Mouse (Mus musculus) hematopoietic multipotent progenitor cell, adult 10-12 weeks (in vitro differentiated cells): ENCODE measurements around the gene Klhdc1. TPM values are rescaled to one million over a fixed set of nuclear protein-coding genes. Genes with fewer than 3 reads are reported as not detected.

ENCODE experiments used
- polyA plus RNA-seq: library from polyadenylated mRNA; stranded (reverse); fragments of >175 nt; gene quantifications from 2 replicates; pipeline ENCODE4 v1.2.3, GENCODE M21; 2012; ENCODE audit warnings: low replicate concordance

Gene Klhdc1
- 24.1 and 25.2 TPM in 2 replicates for polyA plus RNA-seq

DNA sequence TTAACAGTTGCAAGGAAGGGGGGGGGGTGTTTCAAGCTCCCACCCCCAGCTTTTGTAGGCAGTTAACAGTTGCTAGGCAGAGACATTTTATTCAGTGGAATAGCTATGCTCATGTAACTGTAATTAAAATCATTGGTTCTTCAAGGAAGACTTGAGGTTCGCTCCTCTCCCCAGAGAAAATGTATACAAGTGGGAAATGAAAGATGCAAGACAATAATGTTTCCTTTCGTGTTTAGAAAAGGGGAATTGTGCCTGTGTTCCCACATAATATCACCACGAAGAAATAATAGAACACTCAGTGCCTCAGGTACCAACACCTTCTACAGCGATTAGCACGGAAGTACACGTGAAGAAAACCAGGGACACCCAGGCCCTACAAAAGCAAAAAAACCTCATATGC, at the start of gene Klhdc1:
TSS of gene Klhdc1 (plus strand) at position 301 of the 400 bp plus-strand sequence.

GRCm38 (mm10) chr12:69196444-69197377, 44.3 kb upstream of the Klhdc1 start, which contains the start of gene Gm49383:
Gene Gm49383 (minus strand): TSS chr12:69197104.

GRCm38 (mm10) chr12:69198164-69198535, 42.8 kb upstream of the Klhdc1 start, which contains the start of gene Dnaaf2:
Gene Dnaaf2 (minus strand): TSS chr12:69198429.

DNA sequence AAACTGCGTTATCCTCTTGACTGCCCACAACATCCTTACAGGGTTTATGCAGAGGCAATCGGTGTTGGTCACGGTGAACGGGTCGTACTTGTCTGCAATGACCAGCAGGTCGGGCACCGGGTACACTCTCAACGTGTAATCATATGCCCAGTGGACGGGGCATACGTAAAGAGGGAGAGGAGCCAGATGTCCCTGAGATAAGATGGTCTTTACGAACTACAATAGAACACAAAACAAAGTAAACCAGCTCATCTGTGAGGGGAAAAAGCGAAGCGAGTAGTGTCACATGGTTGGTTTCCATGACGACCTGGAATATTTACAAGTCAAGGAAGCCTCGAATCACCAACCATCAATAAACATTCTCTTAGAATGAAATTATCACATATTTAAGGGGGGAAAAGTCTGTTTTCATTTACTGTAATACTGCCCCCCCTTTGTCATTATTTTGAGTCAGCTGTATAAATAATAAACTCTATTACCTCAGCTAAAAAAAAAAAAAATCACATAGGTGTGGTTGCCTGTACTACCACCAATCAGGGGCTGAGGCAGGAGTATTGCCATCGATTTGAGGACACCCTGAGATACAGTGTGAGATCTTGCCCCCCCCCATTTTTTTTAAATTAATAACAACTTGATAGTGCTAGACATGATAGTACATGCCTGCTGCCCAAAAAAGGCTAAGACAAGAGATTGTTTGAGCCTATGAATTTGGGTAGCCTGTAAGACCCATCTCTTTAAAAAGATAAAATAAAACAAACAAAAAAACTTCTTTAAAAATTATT, 36.7 kb upstream of the Klhdc1 start, which contains the start of gene Gm49384:
TSS of gene Gm49384 (minus strand) at position 216 of the 782 bp plus-strand sequence.

DNA sequence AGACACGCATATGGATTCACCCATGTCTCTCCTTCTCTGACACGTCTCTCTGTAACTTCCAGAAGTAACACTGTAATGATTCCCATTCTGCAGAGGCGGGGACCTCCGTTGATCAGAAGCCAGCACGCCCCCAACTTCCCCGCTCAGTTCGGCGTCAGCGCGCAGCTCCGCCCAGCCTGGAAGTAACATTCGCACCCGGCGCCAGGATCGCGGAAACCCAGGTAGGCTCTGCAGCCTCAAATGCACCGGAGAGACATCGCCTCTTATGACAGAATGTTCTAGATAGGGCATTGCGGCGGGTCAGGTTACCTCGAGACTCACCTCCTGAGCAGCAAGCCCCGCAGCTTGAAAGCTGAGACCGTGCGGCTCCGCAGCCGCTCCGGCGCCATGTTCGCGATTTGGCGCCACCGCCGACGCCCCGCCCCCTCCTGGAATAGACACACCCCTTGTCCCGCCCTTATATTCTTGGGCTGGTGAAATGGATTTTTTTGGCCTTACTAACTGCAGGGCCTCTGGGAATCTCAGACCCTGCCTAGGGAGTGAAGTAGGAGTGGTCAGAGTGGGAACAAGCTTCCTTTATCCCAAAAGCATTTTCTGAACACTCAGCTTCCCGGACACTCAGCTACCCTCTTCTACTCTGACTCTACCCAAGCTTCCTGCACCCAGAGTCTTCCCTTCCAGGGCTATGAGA, 13.1 kb upstream of the Klhdc1 start, which contains the start of gene Pole2:
TSS of gene Pole2 (minus strand) at position 420 of the 691 bp plus-strand sequence.

DNA sequence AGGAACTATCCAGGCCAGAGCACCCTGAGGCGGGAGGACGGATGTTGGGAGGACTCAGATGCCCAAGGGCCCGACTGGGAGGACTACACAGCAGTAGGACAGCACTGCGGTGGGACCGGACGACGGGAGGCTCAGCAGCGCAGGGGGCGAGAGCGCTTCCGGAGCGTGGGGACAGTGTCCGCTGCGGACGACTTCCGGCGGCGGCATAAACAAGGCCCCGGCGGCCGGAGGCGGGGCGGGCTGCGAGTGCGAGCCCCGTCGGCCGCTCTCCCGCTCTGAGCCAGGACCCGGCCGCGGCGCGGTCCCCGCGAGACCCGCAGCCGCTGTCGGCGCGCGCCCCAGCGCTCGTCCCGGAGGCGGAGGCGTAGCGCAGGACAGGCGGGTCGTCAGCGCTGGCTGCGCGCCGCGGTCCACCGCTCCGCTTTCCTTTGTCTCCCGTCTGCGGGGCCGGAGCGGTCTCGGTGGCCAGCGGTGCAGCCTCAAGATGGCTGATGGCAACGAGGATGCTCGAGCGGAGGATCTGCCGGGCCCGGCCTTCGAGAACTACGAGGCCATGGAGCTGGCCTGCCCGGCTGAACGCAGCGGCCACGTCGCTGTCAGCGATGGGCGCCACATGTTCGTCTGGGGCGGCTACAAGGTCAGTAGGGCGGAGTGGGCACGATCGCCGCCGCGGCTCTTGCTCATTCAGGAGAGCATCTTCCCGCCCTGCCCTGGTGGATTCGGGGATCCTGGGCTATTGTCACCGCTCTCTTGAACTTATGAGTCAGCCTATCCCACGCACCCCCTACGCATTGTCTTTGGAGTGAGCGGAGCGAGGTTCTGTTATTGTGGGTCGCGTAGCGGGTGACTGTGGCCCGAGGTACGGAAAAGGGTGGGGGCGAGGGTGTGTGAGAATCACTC, 55.8 kb downstream of the Klhdc1 start, which contains the start of gene Klhdc2:
TSS of gene Klhdc2 (plus strand) at position 171 of the 900 bp plus-strand sequence.

Other genes starting within 250 kb of the Klhdc1 start
- 204 and 4,522 TPM in 2 replicates for gene Rps29, start 82.0 kb upstream of the Klhdc1 start, polyA plus RNA-seq
- gene Lrr1, start 72.4 kb upstream of the Klhdc1 start, polyA plus RNA-seq, result 1.3 and 7.1 TPM in 2 replicates
- gene Rpl36al, start 57.1 kb upstream of the Klhdc1 start, polyA plus RNA-seq, result 19.3 and 55.5 TPM in 2 replicates
- 29.1 and 38.3 TPM in 2 replicates for gene Mgat2, start 57.0 kb upstream of the Klhdc1 start, polyA plus RNA-seq
- gene Gm49383, start 44.1 kb upstream of the Klhdc1 start, polyA plus RNA-seq, result 16.6 and 35.3 TPM in 2 replicates
- 1.5 and 2.4 TPM in 2 replicates for gene Dnaaf2, start 42.7 kb upstream of the Klhdc1 start, polyA plus RNA-seq
- not detected in 2 replicates for gene Gm49384, start 36.9 kb upstream of the Klhdc1 start, polyA plus RNA-seq
- 4.4 and 5.0 TPM in 2 replicates for gene Pole2, start 13.0 kb upstream of the Klhdc1 start, polyA plus RNA-seq
- 11.3 and 19.7 TPM in 2 replicates for gene Klhdc2, start 55.5 kb downstream of the Klhdc1 start, polyA plus RNA-seq
- 1.7 and 6.2 TPM in 2 replicates for gene Nemf, start 116.0 kb downstream of the Klhdc1 start, polyA plus RNA-seq
- gene Arf6, start 131.0 kb downstream of the Klhdc1 start, polyA plus RNA-seq, result 298 and 367 TPM in 2 replicates
- gene Gm9887, start 131.3 kb downstream of the Klhdc1 start, polyA plus RNA-seq, result 5.9 and 11.9 TPM in 2 replicates